Mouse (Mus musculus) layer of hippocampus, adult 11-12 months (tissue): Measurements from ENCODE around the gene Arrdc3.
A peak's percentile ranks its signal among the peaks of the same experiment; 100 is the strongest.

ENCODE experiments used
- DNase-seq: peaks from one replicate; pipeline ENCODE4 v3.0.0; 2022; ENCODE audit warnings: low spot score

Gene Arrdc3

GRCm38 (mm10) chr13:80920939-80921338 lies 37.8 kb downstream of the Arrdc3 start:
- no peak for DNase-seq

- DNase-seq, result no peak
Observed at GRCm38 (mm10) chr13:80921593-80922327, 38.6 kb downstream of the Arrdc3 start.

GRCm38 (mm10) chr13:80928187-80928586 lies 45.0 kb downstream of the Arrdc3 start:
- DNase-seq, result no peak

GRCm38 (mm10) chr13:80930030-80930429 lies 46.8 kb downstream of the Arrdc3 start:
- DNase-seq, result no peak

- DNase-seq, result no peak
Observed at GRCm38 (mm10) chr13:80932816-80933402, 49.7 kb downstream of the Arrdc3 start.

GRCm38 (mm10) chr13:80936426-80936825 lies 53.2 kb downstream of the Arrdc3 start:
- no peak for DNase-seq

- no peak for DNase-seq
Observed at GRCm38 (mm10) chr13:80939228-80939627, 56.0 kb downstream of the Arrdc3 start.

- no peak for DNase-seq
Observed at GRCm38 (mm10) chr13:80939866-80940265, 56.7 kb downstream of the Arrdc3 start.

GRCm38 (mm10) chr13:80940421-80940820 lies 57.2 kb downstream of the Arrdc3 start:
- DNase-seq, result no peak

GRCm38 (mm10) chr13:80940860-80941630 lies 57.9 kb downstream of the Arrdc3 start:
- peak; percentile 60 for DNase-seq

GRCm38 (mm10) chr13:80944532-80944931 lies 61.3 kb downstream of the Arrdc3 start:
- no peak for DNase-seq
